Mouse (Mus musculus) brain, embryonic 14.5 days (tissue): ENCODE results near the gene Fam102b.

ENCODE experiments used
- CTCF ChIP-seq: fragments of 200-500 bp; IDR thresholded peaks from 2 replicates; pipeline ENCODE4 v1.5.1; 2012; ENCODE audit warnings: inconsistent platforms, mild to moderate bottlenecking, moderate library complexity, borderline replicate concordance; ENCODE audit not compliant: insufficient read depth, insufficient read length; ENCODE audit errors: extremely low read depth
- POLR2A ChIP-seq: fragments of 200-500 bp; IDR thresholded peaks from 2 replicates; pipeline ENCODE4 v1.6.1; 2012; ENCODE audit warnings: mild to moderate bottlenecking, inconsistent platforms, borderline replicate concordance; ENCODE audit not compliant: poor library complexity, insufficient read depth, insufficient read length, severe bottlenecking; ENCODE audit errors: extremely low read depth

GRCm38 (mm10) chr3:108989971-108990548 is 37.3 kb downstream of the Fam102b start:
- TF ChIP-seq POLR2A (no peak), CTCF (no peak)
